Mouse (Mus musculus): ENCODE measurements at regions not wholly inside any gene's neighbourhood (a gene's known extent, or its start where the extent isn't known, plus 50 kb on each side); places are given as distances from the start of the nearest gene placed in this dataset.

DNA sequence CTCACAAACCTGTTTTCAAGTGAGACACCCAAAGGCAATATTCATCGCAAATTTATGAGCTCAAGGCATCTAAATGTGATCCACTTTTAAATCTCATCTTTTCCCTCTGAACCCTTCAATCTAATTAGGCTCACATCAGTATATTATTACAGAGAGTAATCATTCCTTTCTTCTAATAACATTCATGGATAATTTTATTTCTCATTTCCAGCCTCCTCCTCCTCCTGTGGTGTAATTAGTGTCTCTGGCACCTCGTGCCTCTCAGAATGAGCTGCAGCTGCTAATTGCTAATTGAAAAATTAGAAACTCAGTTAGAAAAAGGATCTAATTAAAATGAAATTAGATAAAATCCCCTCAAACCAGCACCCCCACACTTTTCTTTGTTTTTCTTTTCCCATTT is 420.5 kb upstream of the Camk1g start:
- TF ChIP-seq CTCF (IDR thresholded peaks at IDR 0.05; ENCODE audit: low read depth, low read length), result no peak
- TF ChIP-seq POLR2AphosphoS5 (IDR thresholded peaks at IDR 0.05; ENCODE audit: insufficient replicate concordance, low read depth, low read length), result no peak
- TF ChIP-seq GATA1 (IDR thresholded peaks at IDR 0.05; ENCODE audit: borderline replicate concordance, low read length), result no peak
- TF ChIP-seq TAL1 (conservative IDR thresholded peaks at IDR 0.05; ENCODE audit: low read depth, low read length), result no peak
- TF ChIP-seq GATA2 (IDR thresholded peaks at IDR 0.05; ENCODE audit: borderline replicate concordance, low read depth, low read length), result no peak
